Mouse (Mus musculus) activated CD4-positive, CD25-positive, alpha-beta regulatory T cell (primary cell): Measurements from ENCODE around the gene Rgma. TPM values are rescaled to one million over a fixed set of nuclear protein-coding genes. Genes with fewer than 3 reads are reported as not detected.

Source experiments
- polyA plus RNA-seq, 2 experiments: library from polyadenylated mRNA; unstranded; fragments of 100-300 nt; shearing (Covaris generic); gene quantifications; one replicate each; pipeline ENCODE4 v1.2.1; 2017

Gene Rgma
- polyA plus RNA-seq, result under 1 TPM in 1 of 2 experiments, not detected in 1; 0.17 TPM

DNA sequence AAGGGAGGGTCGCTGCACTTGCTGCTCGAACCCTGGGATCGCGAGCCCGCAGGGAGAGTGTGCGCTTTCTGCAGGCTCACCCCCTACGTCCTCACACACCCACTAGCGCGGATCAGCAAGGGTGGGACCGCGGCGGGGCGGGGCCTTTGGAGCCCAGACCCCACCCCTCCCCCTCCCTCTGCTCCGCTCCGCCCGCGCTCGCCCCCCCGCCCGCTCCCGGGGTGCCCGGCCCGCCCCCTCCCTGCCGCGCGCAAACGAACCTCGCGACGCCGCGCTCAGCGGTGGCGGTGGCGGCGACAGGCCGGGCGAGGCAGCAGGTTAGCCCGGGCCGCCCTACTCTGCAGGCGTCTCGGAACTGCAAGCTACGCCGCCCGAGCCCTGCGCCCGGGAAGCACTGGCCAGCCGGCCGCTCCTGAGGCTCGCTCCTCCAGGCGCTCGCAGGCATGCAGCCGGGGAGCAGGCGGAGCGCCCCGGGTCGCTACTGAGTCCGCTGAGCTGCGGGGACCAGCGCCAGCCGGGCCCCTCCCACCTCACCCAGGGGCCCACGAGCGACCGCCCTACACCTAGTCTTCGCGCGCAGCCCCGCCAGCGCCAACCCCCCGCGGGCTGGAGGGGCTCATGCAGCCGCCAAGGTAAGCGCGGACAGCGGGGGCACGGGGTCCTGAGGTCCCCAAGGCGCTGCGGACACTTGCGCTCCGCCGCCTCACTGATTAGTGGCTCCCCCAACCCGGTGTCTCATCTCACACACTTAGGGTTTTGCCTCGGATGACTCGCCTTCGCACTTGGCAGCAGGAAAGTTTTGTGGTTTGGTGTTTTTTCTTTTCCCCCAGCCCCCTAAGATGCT is at the start of gene Rgma:
Rgma (plus strand) TSS at position 253 of the 844 bp plus-strand sequence.

Other genes starting within 250 kb of the Rgma start
- 100 to 1,000 TPM; 150 to 155 TPM for gene Chd2, start 166.3 kb downstream of the Rgma start, polyA plus RNA-seq